Mouse (Mus musculus) small intestine, adult 2 months (tissue): ENCODE results near the gene Gm14418. TPM values are rescaled to one million over a fixed set of nuclear protein-coding genes. Genes with fewer than 3 reads are reported as not detected.
"Not testable (repeated sequence)": the region's sequence is repeated elsewhere in the genome, so short reads cannot be mapped to it uniquely, and the experiment has no call there.

ENCODE experiments used
- H3K27ac ChIP-seq: fragments of 200-500 bp; 2 replicates; pipeline ENCODE4 v1.5.1; 2012; ENCODE audit warnings: low read depth, low read length, control low read depth, inconsistent platforms; ENCODE audit not compliant: insufficient read depth
- H3K27me3 ChIP-seq: fragments of 200-500 bp; 2 replicates; pipeline ENCODE4 v1.6.1; 2012; ENCODE audit warnings: mild to moderate bottlenecking, moderate library complexity, low read length, inconsistent platforms; ENCODE audit not compliant: control insufficient read depth, insufficient read depth
- H3K36me3 ChIP-seq: fragments of 200-500 bp; 2 replicates; pipeline ENCODE4 v1.6.1; 2012; ENCODE audit warnings: mild to moderate bottlenecking, low read length, control low read depth, inconsistent platforms; ENCODE audit not compliant: control insufficient read depth, insufficient read depth
- H3K4me1 ChIP-seq: fragments of 200-500 bp; 2 replicates; pipeline ENCODE4 v1.6.1; 2012; ENCODE audit warnings: low read length, inconsistent platforms, mixed read lengths; ENCODE audit not compliant: control insufficient read depth, insufficient read depth, insufficient read length
- H3K4me3 ChIP-seq: fragments of 200-500 bp; 2 replicates; pipeline ENCODE4 v1.5.1; 2012; ENCODE audit warnings: low read depth, mild to moderate bottlenecking, control low read depth, inconsistent platforms, low read length, moderate library complexity
- WGBS: fragments of 180-500 bp; shearing (Covaris S2); methylation state at CpG from one replicate; pipeline ENCODE4 v1.1.7; 2018; 5-methylcytosine and 5-hydroxymethylcytosine counted together
- polyA plus RNA-seq: library from polyadenylated mRNA; depleted of rRNA; stranded (reverse); fragments of >200 nt; gene quantifications from 2 replicates; pipeline ENCODE4 v1.2.3, GENCODE M21; 2012; rRNA removed

Gm14418 gene
- polyA plus RNA-seq = 0.42 TPM in 1 of 2 replicates, not detected in the other

DNA sequence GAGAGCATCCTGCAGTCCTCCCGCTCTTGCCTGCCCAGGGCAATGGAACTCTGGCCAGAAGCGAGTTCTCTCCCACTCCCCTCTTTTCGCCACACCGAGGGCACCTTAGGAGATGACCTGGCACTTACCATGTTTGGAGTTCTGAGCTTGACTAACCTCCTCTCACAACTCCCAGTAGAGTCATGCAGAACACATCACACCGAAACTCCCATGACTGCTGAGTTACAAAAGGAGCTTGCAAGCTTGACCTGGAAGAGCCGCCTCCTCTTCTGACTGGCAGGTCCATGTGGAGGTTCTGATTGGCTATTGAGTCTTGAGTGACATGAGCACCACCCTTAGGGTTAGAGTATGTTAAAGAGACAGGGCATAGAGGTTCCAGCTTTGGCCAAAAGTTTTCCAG lies at the start of gene Gm14418:
Gene Gm14418, minus strand, starts transcription at position 225 of the 400 bp plus-strand sequence.
- peak within 1 kb of the TSS; percentile 55 for H3K4me3 ChIP-seq
- not testable (repeated sequence) for H3K4me1 ChIP-seq, H3K27ac ChIP-seq, H3K36me3 ChIP-seq, H3K27me3 ChIP-seq
- WGBS = 27% methylated on average over 6 of the region's 6 CpGs

Other genes starting within 250 kb of the Gm14418 start
- 0.18 and 0.38 TPM in 2 replicates for gene Gm14410, start 191.9 kb downstream of the Gm14418 start, polyA plus RNA-seq
- not detected in 2 replicates for gene Gm14409, start 131.3 kb downstream of the Gm14418 start, polyA plus RNA-seq
- gene Gm14412, start 74.0 kb downstream of the Gm14418 start, polyA plus RNA-seq = not detected in 2 replicates
- 0.43 and 0.70 TPM in 2 replicates for gene Zfp970, start 66.4 kb upstream of the Gm14418 start, polyA plus RNA-seq
- 0.15 TPM in 1 of 2 replicates, not detected in the other for gene Gm14403, start 99.9 kb upstream of the Gm14418 start, polyA plus RNA-seq
- gene Gm14406, start 179.9 kb upstream of the Gm14418 start, polyA plus RNA-seq = not detected in 2 replicates